Comparison of ENCODE assay signal across 8 mouse cellular contexts in genomic region chr10:13983631-13984030, GRCm38 (mm10). TPM values are rescaled to one million over a fixed set of nuclear protein-coding genes. Genes with fewer than 3 reads are reported as not detected.
DNase-seq lines count a peak whose midpoint lies in the region; ATAC-seq and TF ChIP-seq lines count a peak whose summit lies in the region.

No protein-coding gene starts in this region.

- TF ChIP-seq CTCF in heart, postnatal 0 days (IDR thresholded peaks at IDR 0.05; ENCODE audit: low read depth), result no peak

- no peaks in the 10 kb centered on the region for H3K9me3 ChIP-seq in heart, postnatal 0 days (replicated peaks; ENCODE audit: control insufficient read depth, low read length)
- H3K9me3 ChIP-seq in midbrain, embryonic 12.5 days, result no peaks in the 10 kb centered on the region

- no peak overlapping the region for H3K9ac ChIP-seq in heart, postnatal 0 days (replicated peaks; ENCODE audit: low read depth, low read length)
- no peak overlapping the region for H3K9ac ChIP-seq in midbrain, embryonic 12.5 days (replicated peaks)

- no peaks in the 10 kb centered on the region for H3K27me3 ChIP-seq in heart, postnatal 0 days (ENCODE audit: control insufficient read depth, insufficient read depth, low read length)
- no peaks in the 10 kb centered on the region for H3K27me3 ChIP-seq in midbrain, embryonic 12.5 days

- WGBS in heart, postnatal 0 days, result 46% methylated on average over 12 of the region's 12 CpGs
- 57% methylated on average over 12 of the region's 12 CpGs for WGBS in midbrain, embryonic 12.5 days

- peak overlapping the region; percentile 66; the same call in 1 of the 2 replicates for H3K4me2 ChIP-seq in heart, postnatal 0 days (ENCODE audit: low read depth, low read length)
- peak overlapping the region; percentile 84; the same call in 1 of the 2 replicates for H3K4me2 ChIP-seq in midbrain, embryonic 12.5 days (replicated peaks)

- H3K27ac ChIP-seq in heart, postnatal 0 days (ENCODE audit: low read depth), result peak overlapping the region; percentile 97
- 0 out of 2 replicates have a peak overlapping the region, but pooled peaks have one; percentile 25 for H3K27ac ChIP-seq in midbrain, embryonic 12.5 days (replicated peaks)

- TF ChIP-seq EP300 in heart, postnatal 0 days (IDR thresholded peaks at IDR 0.05; ENCODE audit: low read depth), result no peak

- H3K36me3 ChIP-seq in heart, postnatal 0 days (replicated peaks; ENCODE audit: control insufficient read depth, insufficient read depth, low read length), result no peaks in the 10 kb centered on the region
- no peaks in the 10 kb centered on the region for H3K36me3 ChIP-seq in midbrain, embryonic 12.5 days

- no peak; the same call in 1 of the 2 replicates for ATAC-seq in heart, postnatal 0 days (ENCODE audit: insufficient read depth, low read depth)
- ATAC-seq in midbrain, embryonic 12.5 days (ENCODE audit: low FRiP score, low read depth), result no peak

- H3K4me1 ChIP-seq in heart, postnatal 0 days (ENCODE audit: control insufficient read depth, insufficient read depth), result peaks cover 16% of the 10 kb centered on the region
- peaks cover 10% of the 10 kb centered on the region for H3K4me1 ChIP-seq in midbrain, embryonic 12.5 days

- peak; percentile 42 for DNase-seq in NIH3T3 (ENCODE audit: low read depth)
- peak; percentile 35 for DNase-seq in adrenal gland, postnatal 25 days
- peak; percentile 63 for DNase-seq in heart, postnatal 0 days (ENCODE audit: low spot score)
- peak; percentile 48 for DNase-seq in kidney, postnatal 14 days
- no peak for DNase-seq in testis, postnatal 14 days (ENCODE audit: low spot score)
- no peak for DNase-seq in testis, postnatal 10 days (ENCODE audit: low spot score)
- DNase-seq in cerebellum, adult 9-11 months, result no peak

- H3K4me3 ChIP-seq in heart, postnatal 0 days (ENCODE audit: low read depth, low read length), result peak overlapping the region; percentile 58; the same call in 1 of the 2 replicates
- H3K4me3 ChIP-seq in midbrain, embryonic 12.5 days, result no peak overlapping the region

RNA-seq across cellular contexts. Expression of gene Hivep2, which starts 17.8 kb away (rescaled TPM):
- 34.0 and 41.7 TPM in 2 replicates for total RNA-seq in adrenal gland, postnatal 25 days (2021)
- 11.6 and 11.9 TPM in 2 replicates for total RNA-seq in heart, postnatal 0 days (2014; rRNA removed; ENCODE audit: low replicate concordance)
- 3.7 and 3.8 TPM in 2 replicates for polyA plus RNA-seq in heart, postnatal 0 days (2015; fragmentation: Nextera tagmentation; extraction: Ambion mirVana)
- polyA plus RNA-seq in midbrain, embryonic 12.5 days (2016; fragmentation: Nextera tagmentation; extraction: Ambion mirVana), result 5.9 and 6.5 TPM in 2 replicates

Comparison
In these comparisons a context has a peak if more than half of its experiments do, and no peak if none do; other contexts are left out.
1. DNase-seq: peak in NIH3T3 (single experiment), adrenal gland, postnatal 25 days (single experiment), heart, postnatal 0 days (single experiment) and kidney, postnatal 14 days (single experiment); none in testis, postnatal 14 days (single experiment), testis, postnatal 10 days (single experiment) and cerebellum, adult 9-11 months (single experiment).